ENCODE assay signal across 7 mouse cellular contexts in the genomic region with DNA sequence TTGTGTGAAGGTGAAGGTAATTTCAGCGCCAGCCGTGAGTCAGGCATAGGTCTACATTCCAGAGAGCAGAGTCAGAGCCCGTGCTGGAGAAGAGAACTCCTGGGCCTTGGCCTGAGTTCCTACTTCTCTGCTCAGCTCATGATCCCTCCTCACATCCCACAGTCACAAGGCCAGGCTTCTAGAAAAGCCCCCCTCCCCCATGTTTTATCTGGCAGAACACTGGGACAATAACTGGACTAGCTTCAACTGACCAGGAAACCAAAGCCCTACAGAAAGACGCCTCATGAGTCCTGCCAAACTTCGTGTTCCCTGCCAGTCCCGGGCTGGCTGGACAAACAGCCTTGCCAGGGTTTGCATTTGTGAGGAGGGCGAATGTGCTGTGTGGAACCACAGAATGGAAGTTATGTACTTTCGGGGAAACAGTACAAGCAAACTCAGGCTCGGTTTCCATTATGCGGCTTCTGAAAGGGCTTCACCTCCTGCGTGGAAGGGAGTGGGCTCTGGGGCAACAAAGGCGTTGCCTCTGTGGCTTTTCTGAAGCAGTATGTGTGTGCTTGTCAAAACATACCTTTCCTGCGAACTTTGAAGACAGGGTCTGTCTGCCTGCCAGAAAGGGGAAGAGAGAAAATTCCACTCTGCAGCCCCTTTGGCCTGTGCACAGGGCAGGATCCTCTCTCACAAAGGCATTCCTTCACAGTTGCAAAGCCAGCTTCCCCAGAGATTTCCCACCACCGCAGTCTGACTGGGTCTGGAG.
DNase-seq lines count a peak whose midpoint lies in the region; ATAC-seq and TF ChIP-seq lines count a peak whose summit lies in the region.

No protein-coding gene starts in this region.

- H3K36me3 ChIP-seq in intestine, postnatal 0 days (ENCODE audit: control insufficient read depth, insufficient read depth), result no peaks in the 10 kb centered on the region
- H3K36me3 ChIP-seq in limb, embryonic 13.5 days, result no peaks in the 10 kb centered on the region
- no peaks in the 10 kb centered on the region for H3K36me3 ChIP-seq in neural tube, embryonic 13.5 days

- peak; percentile 39 for DNase-seq in T-cell, adult 2 months (ENCODE audit: low spot score)
- DNase-seq in embryo, embryonic 11 days, result peak; percentile 48
- peak; percentile 85 to 90 for DNase-seq in heart, adult 18-20 months

- no peak for ATAC-seq in intestine, postnatal 0 days
- peak; percentile 70 for ATAC-seq in limb, embryonic 13.5 days (ENCODE audit: low FRiP score, low read depth)
- ATAC-seq in neural tube, embryonic 13.5 days (ENCODE audit: low read depth), result peak; percentile 48; the same call in 1 of the 2 replicates
- ATAC-seq in erythroid progenitor cell, adult 5-6 weeks (replicated peaks; ENCODE audit: low FRiP score, poor library complexity, severe bottlenecking), result no peak

- no peaks in the 10 kb centered on the region for H3K9me3 ChIP-seq in intestine, postnatal 0 days (ENCODE audit: control insufficient read depth)
- no peaks in the 10 kb centered on the region for H3K9me3 ChIP-seq in limb, embryonic 13.5 days
- H3K9me3 ChIP-seq in neural tube, embryonic 13.5 days, result no peaks in the 10 kb centered on the region

- 50% methylated on average over 14 of the region's 14 CpGs for WGBS in intestine, postnatal 0 days
- WGBS in limb, embryonic 13.5 days, result 43% methylated on average over 14 of the region's 14 CpGs
- 53% methylated on average over 14 of the region's 14 CpGs for WGBS in neural tube, embryonic 13.5 days

- H3K4me1 ChIP-seq in intestine, postnatal 0 days (replicated peaks; ENCODE audit: control insufficient read depth, insufficient read depth, low read length), result peaks cover 2% of the 10 kb centered on the region; the same call in 1 of the 2 replicates
- H3K4me1 ChIP-seq in limb, embryonic 13.5 days, result peaks cover 42% of the 10 kb centered on the region
- peaks cover 40% of the 10 kb centered on the region for H3K4me1 ChIP-seq in neural tube, embryonic 13.5 days (replicated peaks)

- no peaks in the 10 kb centered on the region for H3K27me3 ChIP-seq in intestine, postnatal 0 days (replicated peaks; ENCODE audit: control insufficient read depth, insufficient read depth, low read length)
- H3K27me3 ChIP-seq in limb, embryonic 13.5 days, result no peaks in the 10 kb centered on the region
- H3K27me3 ChIP-seq in neural tube, embryonic 13.5 days, result no peaks in the 10 kb centered on the region

- H3K4me3 ChIP-seq in intestine, postnatal 0 days (ENCODE audit: low read depth, low read length), result no peak overlapping the region
- H3K4me3 ChIP-seq in limb, embryonic 13.5 days, result no peak overlapping the region
- H3K4me3 ChIP-seq in neural tube, embryonic 13.5 days, result no peak overlapping the region

- H3K27ac ChIP-seq in intestine, postnatal 0 days (ENCODE audit: low read depth, low read length), result peak overlapping the region; percentile 28; the same call in 1 of the 2 replicates
- peak overlapping the region; percentile 88 for H3K27ac ChIP-seq in limb, embryonic 13.5 days
- H3K27ac ChIP-seq in neural tube, embryonic 13.5 days (replicated peaks), result peak overlapping the region; percentile 68

- H3K9ac ChIP-seq in intestine, postnatal 0 days (ENCODE audit: low read depth, low read length), result no peak overlapping the region
- H3K9ac ChIP-seq in limb, embryonic 13.5 days, result peak overlapping the region; percentile 13; the same call in 1 of the 2 replicates
- H3K9ac ChIP-seq in neural tube, embryonic 13.5 days, result no peak overlapping the region

- no peak overlapping the region for H3K4me2 ChIP-seq in intestine, postnatal 0 days (replicated peaks; ENCODE audit: low read depth)
- no peak overlapping the region for H3K4me2 ChIP-seq in limb, embryonic 13.5 days (replicated peaks)
- H3K4me2 ChIP-seq in neural tube, embryonic 13.5 days, result no peak overlapping the region

- no peak for TF ChIP-seq CTCF in intestine, postnatal 0 days (IDR thresholded peaks at IDR 0.05; ENCODE audit: low read depth)

Comparison
In these comparisons a context has a peak if more than half of its experiments do, and no peak if none do; other contexts are left out.
1. ATAC-seq: peak in limb, embryonic 13.5 days (single experiment) and neural tube, embryonic 13.5 days (single experiment); none in intestine, postnatal 0 days (single experiment) and erythroid progenitor cell, adult 5-6 weeks (single experiment).
2. H3K27ac ChIP-seq: peak in every context shown above with its lines; median percentile 88 in limb, embryonic 13.5 days; 68 in neural tube, embryonic 13.5 days; 28 in intestine, postnatal 0 days.
3. Peak in every context shown above with its lines, with median percentiles within 50 percentile points of each other: DNase-seq.